Mouse (Mus musculus) G1E (cell line): ENCODE measurements around the gene Map2k5.

Experiments used
- CTCF ChIP-seq: IDR thresholded peaks from 2 replicates; pipeline ENCODE4 v1.5.1; 2012; ENCODE audit warnings: low read depth, low read length, inconsistent platforms, mixed read lengths
- GATA1 ChIP-seq: IDR thresholded peaks from 2 replicates; pipeline ENCODE4 v1.6.1; 2012; ENCODE audit warnings: borderline replicate concordance, low read length, inconsistent platforms, mixed read lengths
- GATA2 ChIP-seq: IDR thresholded peaks from 2 replicates; pipeline ENCODE4 v1.6.1; 2012; ENCODE audit warnings: low read depth, low read length, inconsistent platforms, borderline replicate concordance
- POLR2AphosphoS5 ChIP-seq: IDR thresholded peaks from 2 replicates; pipeline ENCODE4 v1.6.1; 2012; ENCODE audit warnings: low read depth, low read length, inconsistent platforms; ENCODE audit not compliant: insufficient replicate concordance

DNA sequence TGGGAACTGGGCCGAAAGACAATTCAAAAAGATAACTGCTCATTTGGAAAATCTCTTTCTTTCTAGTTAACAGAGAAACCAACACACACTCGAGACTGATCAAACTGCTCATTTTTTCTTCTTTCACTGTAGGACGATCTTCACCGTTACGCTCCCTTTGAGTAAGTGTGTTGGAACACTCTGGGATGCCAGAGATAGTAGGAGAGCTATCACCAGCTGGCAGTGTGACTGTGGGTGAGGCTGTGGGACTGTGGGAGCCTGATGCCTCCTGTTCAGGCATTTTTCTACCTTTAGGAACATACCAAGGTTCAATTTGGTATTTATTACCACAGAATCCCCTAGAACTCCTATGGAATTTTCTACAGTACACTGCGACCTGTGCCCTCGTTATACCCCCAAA lies 17.9 kb upstream of the Map2k5 start:
- TF ChIP-seq CTCF (no peak), GATA1 (no peak), GATA2 (no peak), POLR2AphosphoS5 (no peak)
